Mouse (Mus musculus) heart, embryonic 11.5 days (tissue): ENCODE data around the gene Ndufs5. TPM values are rescaled to one million over a fixed set of nuclear protein-coding genes. Genes with fewer than 3 reads are reported as not detected.

Experiments
- ATAC-seq: fragments of 200-750 bp; cut with Nextera tagmentation; replicated peaks from 2 replicates; pipeline ENCODE4 v1.8.0; 2017; ENCODE audit warnings: moderate library complexity; ENCODE audit not compliant: insufficient number of reproducible peaks, low FRiP score, low TSS enrichment
- H3K27ac ChIP-seq: fragments of 300-500 bp; sonication (generic); 2 replicates; pipeline ENCODE4 v1.5.1; 2014; ENCODE audit warnings: mild to moderate bottlenecking, low read depth, low read length
- H3K27me3 ChIP-seq: fragments of 300-500 bp; sonication (generic); 2 replicates; pipeline ENCODE4 v1.6.1; 2014; ENCODE audit warnings: mild to moderate bottlenecking, low read length, mixed read lengths; ENCODE audit not compliant: control insufficient read depth, insufficient read depth
- H3K36me3 ChIP-seq: fragments of 300-500 bp; sonication (generic); 2 replicates; pipeline ENCODE4 v1.6.1; 2014; ENCODE audit warnings: mild to moderate bottlenecking, low read length, moderate library complexity, mixed read lengths; ENCODE audit not compliant: control insufficient read depth, insufficient read depth
- H3K4me1 ChIP-seq: fragments of 300-500 bp; sonication (generic); 2 replicates; pipeline ENCODE4 v1.6.1; 2014; ENCODE audit warnings: low read length; ENCODE audit not compliant: control insufficient read depth, insufficient read depth
- H3K4me2 ChIP-seq: fragments of 300-500 bp; sonication (generic); 2 replicates; pipeline ENCODE4 v1.6.1; 2014; ENCODE audit warnings: mild to moderate bottlenecking, moderate library complexity
- H3K4me3 ChIP-seq: fragments of 300-500 bp; sonication (generic); 2 replicates; pipeline ENCODE4 v1.5.1; 2014; ENCODE audit warnings: low read depth, low read length
- H3K9ac ChIP-seq: fragments of 300-500 bp; sonication (generic); 2 replicates; pipeline ENCODE4 v1.6.1; 2014; ENCODE audit warnings: mild to moderate bottlenecking, low read depth, low read length, moderate library complexity
- H3K9me3 ChIP-seq: fragments of 300-500 bp; sonication (generic); replicated peaks from 2 replicates; pipeline ENCODE4 v1.6.1; 2016; ENCODE audit warnings: low read length; ENCODE audit not compliant: control insufficient read depth
- WGBS: fragments of 180-500 bp; shearing (Covaris S2); extraction: QIAGEN DNeasy Blood & Tissue Kit; methylation state at CpG from one replicate; pipeline ENCODE4 v1.1.7; 2014; ENCODE audit not compliant: insufficient replicate concordance; 5-methylcytosine and 5-hydroxymethylcytosine counted together
- polyA plus RNA-seq: library from polyadenylated mRNA; unstranded; fragments of >200 nt; fragmentation: Nextera tagmentation; extraction: Ambion mirVana; gene quantifications from 2 replicates; pipeline ENCODE4 v1.2.1, GENCODE M21; 2014

Ndufs5 gene
- polyA plus RNA-seq, 1 experiment from 2014 or later = 490 TPM

DNA sequence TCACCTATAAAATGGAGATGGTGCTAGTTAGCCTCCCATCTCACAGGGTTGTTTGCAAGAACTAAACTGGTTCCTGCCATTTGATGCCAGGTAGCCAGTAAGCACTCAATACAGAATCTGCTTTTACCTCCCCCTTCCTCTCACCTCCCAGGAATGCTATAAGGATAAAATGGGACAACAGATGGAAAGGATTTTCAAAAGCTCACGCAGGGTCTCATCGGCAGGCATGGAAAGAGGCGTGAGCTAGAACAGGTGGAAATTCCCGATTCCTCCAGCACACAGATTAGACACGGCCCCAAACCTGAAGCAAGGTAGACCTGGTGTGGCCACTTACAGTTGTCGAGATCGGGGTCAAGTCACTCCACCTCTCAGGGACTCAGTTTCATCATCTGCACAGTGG, 33.0 kb downstream of the Ndufs5 start:
- no peak overlapping the region for H3K4me2 ChIP-seq
- 72% methylated on average over 7 of the region's 7 CpGs for WGBS
- no peaks in the 10 kb centered on the region for H3K9me3 ChIP-seq
- no peaks in the 10 kb centered on the region for H3K36me3 ChIP-seq
- H3K4me3 ChIP-seq = no peak overlapping the region
- no peak overlapping the region for H3K27ac ChIP-seq
- no peak for ATAC-seq
- H3K27me3 ChIP-seq = peaks cover 11% of the 10 kb centered on the region; the same call in 1 of the 2 replicates
- peaks cover 28% of the 10 kb centered on the region for H3K4me1 ChIP-seq
- H3K9ac ChIP-seq = no peak overlapping the region

DNA sequence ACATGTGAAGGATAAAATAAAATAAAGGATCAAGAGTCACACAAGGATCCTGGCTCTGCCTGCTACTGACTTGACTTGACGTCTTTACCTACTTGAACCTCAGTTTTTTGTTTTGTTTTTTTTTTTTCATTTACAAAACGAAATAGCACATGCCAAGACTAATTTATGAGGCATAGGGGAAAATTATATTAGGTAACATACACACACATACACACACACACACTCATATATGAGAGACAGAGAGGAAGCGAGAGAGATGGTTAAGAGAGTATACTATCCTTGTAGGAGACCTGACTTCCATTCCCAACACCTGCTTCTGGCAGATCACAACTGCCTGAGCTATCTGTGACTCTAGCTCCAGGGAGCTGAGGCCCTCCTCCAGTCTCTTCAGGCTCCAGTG, 33.7 kb downstream of the Ndufs5 start, which contains the start of gene Macf1:
Macf1 (minus strand) TSS at position 101 of the 400 bp plus-strand sequence.
- H3K9ac ChIP-seq = no peak within 1 kb of the TSS
- no peak within 1 kb of the TSS for H3K27ac ChIP-seq
- H3K9me3 ChIP-seq = no peaks in the 10 kb centered on the region
- H3K4me1 ChIP-seq = peaks cover 28% of the 10 kb centered on the region
- H3K4me3 ChIP-seq = no peak within 1 kb of the TSS
- no peaks in the 10 kb centered on the region for H3K36me3 ChIP-seq
- no peak within 1 kb of the TSS for H3K4me2 ChIP-seq
- no peak for ATAC-seq
- H3K27me3 ChIP-seq = peaks cover 11% of the 10 kb centered on the region; the same call in 1 of the 2 replicates
- 78% methylated on average over 3 of the region's 3 CpGs for WGBS

DNA sequence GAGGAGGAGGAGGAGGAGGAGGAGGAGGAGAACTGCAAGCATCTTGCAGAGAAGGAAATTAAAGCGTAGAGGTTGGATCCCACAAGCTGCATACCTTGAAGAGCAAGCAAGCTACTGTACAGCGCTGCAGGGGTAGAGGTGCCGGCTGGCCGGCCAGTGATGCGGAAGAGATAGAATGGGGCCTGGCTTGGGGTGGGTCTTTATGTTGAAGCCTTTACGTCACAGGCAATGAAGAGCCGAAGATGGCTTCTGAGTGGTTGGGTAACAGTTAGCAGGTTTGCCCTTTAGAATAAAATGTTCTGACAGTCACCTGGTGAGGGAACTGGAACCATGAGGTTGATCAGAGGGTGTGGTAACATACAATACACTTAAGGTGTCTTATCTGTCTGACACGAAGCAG, 35.7 kb downstream of the Ndufs5 start:
- Histone ChIP-seq H3K4me3 (no peak overlapping the region), H3K9me3 (no peaks in the 10 kb centered on the region), H3K27me3 (peaks cover 11% of the 10 kb centered on the region; the same call in 1 of the 2 replicates), H3K36me3 (no peaks in the 10 kb centered on the region), H3K4me1 (peaks cover 28% of the 10 kb centered on the region), H3K27ac (no peak overlapping the region), H3K9ac (no peak overlapping the region), H3K4me2 (no peak overlapping the region)
- WGBS = 81% methylated on average over 8 of the region's 8 CpGs
- no peak for ATAC-seq

DNA sequence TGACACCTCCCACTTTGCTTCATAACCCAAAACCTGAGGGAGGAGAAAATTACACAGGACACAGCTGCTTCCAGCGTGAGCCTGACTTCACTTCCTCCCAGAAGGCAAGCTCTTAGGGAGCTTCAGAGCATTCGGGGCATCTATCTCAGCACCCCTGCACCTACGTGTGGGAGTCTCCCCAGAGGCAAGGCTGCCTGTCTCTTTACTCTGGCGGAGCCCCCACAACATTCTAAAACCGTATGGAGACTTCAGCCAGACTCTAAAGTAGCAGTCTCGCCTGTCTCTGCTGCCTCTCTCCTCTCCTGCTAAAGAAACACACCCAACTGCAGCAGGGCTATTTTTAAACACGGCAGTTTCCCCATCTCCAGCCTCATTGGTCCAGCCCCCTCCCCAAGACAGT, 37.0 kb downstream of the Ndufs5 start:
- H3K9me3 ChIP-seq = no peaks in the 10 kb centered on the region
- H3K4me1 ChIP-seq = peaks cover 21% of the 10 kb centered on the region
- H3K4me3 ChIP-seq = 0 out of 2 replicates have a peak overlapping the region, but pooled peaks have one; percentile 17
- no peak for ATAC-seq
- H3K4me2 ChIP-seq = peak overlapping the region; percentile 58
- peak overlapping the region; percentile 78 for H3K27ac ChIP-seq
- H3K9ac ChIP-seq = peak overlapping the region; percentile 65
- H3K36me3 ChIP-seq = no peaks in the 10 kb centered on the region
- H3K27me3 ChIP-seq = peaks cover 8% of the 10 kb centered on the region; the same call in 1 of the 2 replicates
- 12% methylated on average over 7 of the region's 7 CpGs for WGBS

DNA sequence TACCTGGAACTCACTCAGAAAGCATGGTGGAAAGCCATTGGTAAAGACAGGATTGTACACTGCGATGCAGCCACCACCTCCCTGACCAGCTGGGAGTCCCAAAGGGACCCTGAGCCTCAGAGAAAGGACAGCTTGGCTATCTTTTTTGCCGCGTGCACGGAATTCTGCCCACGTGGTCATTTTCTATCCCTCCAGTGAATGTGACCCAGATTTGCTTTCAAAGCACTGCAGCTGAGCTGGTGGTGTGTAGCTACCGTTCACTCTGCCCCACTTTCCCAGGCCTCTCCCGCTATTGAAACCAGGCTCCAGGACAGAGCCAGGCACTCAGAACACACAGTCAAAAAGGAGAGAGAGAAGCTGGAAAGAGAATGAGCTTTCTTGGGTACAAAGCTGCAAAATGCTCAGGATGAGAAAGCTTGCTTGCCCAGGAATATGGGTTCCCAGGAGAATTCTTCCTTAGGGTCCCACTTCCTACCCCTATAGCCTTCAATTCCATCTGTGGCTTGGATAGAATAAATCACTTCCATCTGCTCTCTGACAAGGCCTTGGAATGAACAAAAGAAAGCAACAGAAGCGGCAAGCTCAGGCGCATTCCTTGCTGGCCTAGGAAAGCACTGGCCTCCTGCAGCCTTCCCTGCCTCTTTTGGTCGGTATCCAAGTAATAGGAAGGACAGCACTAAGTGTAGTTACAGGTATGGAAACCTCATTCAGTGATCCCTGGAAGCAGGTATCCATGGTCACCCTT, 40.8 kb downstream of the Ndufs5 start:
- H3K4me1 ChIP-seq = peaks cover 17% of the 10 kb centered on the region
- H3K4me2 ChIP-seq = no peak overlapping the region
- H3K4me3 ChIP-seq = no peak overlapping the region
- H3K27me3 ChIP-seq = no peaks in the 10 kb centered on the region
- H3K9ac ChIP-seq = no peak overlapping the region
- H3K9me3 ChIP-seq = no peaks in the 10 kb centered on the region
- 60% methylated on average over 10 of the region's 10 CpGs for WGBS
- H3K27ac ChIP-seq = no peak overlapping the region
- no peak for ATAC-seq
- no peaks in the 10 kb centered on the region for H3K36me3 ChIP-seq

DNA sequence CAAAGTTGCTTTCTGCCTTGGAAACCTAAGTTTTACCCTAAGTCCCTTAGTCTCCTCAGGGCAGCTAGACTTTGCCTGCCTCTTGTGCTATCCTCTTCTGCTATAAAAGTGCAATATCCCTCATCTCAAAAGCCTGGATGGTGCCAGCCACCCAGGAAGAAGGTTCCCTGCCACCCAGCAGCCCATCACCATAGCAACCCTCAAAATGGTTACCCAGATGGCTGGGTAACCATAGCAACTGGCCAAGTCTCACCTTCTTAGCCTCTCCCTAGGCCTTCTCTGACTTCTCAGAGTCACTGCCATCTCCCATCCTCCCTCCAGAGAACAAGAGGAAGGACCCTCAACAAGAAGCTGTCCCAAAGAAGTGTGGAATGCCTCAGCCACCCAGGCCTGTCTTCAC, 47.4 kb downstream of the Ndufs5 start:
- peaks cover 16% of the 10 kb centered on the region for H3K4me1 ChIP-seq
- ATAC-seq = no peak
- no peak overlapping the region for H3K4me3 ChIP-seq
- H3K27me3 ChIP-seq = no peaks in the 10 kb centered on the region
- no peak overlapping the region for H3K4me2 ChIP-seq
- H3K9me3 ChIP-seq = no peaks in the 10 kb centered on the region
- H3K9ac ChIP-seq = no peak overlapping the region
- no peaks in the 10 kb centered on the region for H3K36me3 ChIP-seq
- H3K27ac ChIP-seq = no peak overlapping the region

DNA sequence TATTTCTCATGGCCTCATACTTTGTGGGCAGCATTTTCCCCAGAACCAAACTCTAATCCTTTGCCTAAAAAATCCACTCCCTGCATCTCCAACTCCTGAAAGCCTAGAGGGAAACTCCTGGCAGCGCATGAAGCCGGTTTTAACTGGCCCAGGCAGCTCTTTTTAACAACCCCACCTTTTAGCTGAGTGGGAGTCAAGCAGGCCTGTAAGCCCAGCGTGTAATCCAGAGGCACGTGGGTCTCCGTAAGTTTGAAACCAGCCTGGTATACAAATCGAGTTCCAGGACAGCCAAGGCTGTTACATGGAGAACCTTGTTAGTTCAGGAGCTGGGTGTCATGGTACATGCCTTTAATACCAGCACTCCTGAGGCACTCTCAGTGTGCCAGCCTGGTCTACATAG, 48.3 kb downstream of the Ndufs5 start:
- ATAC-seq = no peak
- peaks cover 15% of the 10 kb centered on the region for H3K4me1 ChIP-seq
- WGBS = 66% methylated on average over 6 of the region's 6 CpGs
- H3K27ac ChIP-seq = no peak overlapping the region
- no peaks in the 10 kb centered on the region for H3K27me3 ChIP-seq
- no peaks in the 10 kb centered on the region for H3K36me3 ChIP-seq
- no peak overlapping the region for H3K4me3 ChIP-seq
- H3K9ac ChIP-seq = no peak overlapping the region
- H3K9me3 ChIP-seq = no peaks in the 10 kb centered on the region
- no peak overlapping the region for H3K4me2 ChIP-seq

DNA sequence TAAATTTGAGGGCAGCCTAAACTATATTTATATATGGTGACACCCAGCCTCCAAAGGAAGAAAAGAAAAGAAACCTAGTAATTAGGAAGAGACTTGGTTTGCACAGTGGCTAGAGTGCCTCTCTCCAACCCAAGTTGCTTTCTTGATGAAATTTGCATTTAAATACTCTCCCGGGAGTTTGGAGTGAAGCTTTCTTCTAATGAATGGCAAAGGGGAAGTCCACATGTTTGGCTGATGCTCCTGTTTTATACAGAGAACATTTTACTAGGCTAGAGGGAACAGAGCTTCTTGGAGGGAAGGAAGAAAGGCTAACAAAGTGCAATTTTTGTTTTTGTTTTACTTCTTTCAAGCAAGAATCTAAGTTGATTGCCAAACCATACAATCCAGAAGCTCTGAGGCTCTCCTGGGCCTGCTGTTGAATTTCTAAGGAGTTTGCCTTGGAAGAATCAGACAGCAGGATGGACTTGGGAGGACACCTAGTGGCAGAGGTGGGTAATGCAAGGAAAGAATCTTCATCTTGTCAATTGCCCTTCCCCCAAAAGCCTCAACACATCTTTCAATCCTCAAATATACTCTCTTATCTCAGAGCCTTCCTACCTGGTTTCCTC, 50.6 kb downstream of the Ndufs5 start:
- ATAC-seq = no peak
- H3K27ac ChIP-seq = no peak overlapping the region
- no peaks in the 10 kb centered on the region for H3K9me3 ChIP-seq
- peaks cover 23% of the 10 kb centered on the region for H3K4me1 ChIP-seq
- WGBS = 60% methylated on average over 1 of the region's 1 CpGs
- H3K4me2 ChIP-seq = no peak overlapping the region
- H3K9ac ChIP-seq = no peak overlapping the region
- no peak overlapping the region for H3K4me3 ChIP-seq
- no peaks in the 10 kb centered on the region for H3K27me3 ChIP-seq
- H3K36me3 ChIP-seq = no peaks in the 10 kb centered on the region
